Mouse (Mus musculus) thymus, postnatal 36 days (tissue): ENCODE results near the gene Nagpa.
"Not testable (repeated sequence)": the region's sequence is repeated elsewhere in the genome, so short reads cannot be mapped to it uniquely, and the experiment has no call there.

Experiments
- DNase-seq, 2 experiments: peaks; one replicate each; pipeline ENCODE4 v3.0.0; 2022; ENCODE audit warnings: mixed read lengths in 2 of 2

Nagpa gene

GRCm38 (mm10) chr16:5203668-5204433 is at the start of gene Nagpa:
Nagpa (minus strand) TSS chr16:5204012.
- peak; percentile 73 to 75 for DNase-seq

GRCm38 (mm10) chr16:5252260-5252659 is 48.4 kb upstream of the Nagpa start:
- DNase-seq, result no peak

- no peak for DNase-seq
Observed at GRCm38 (mm10) chr16:5250891-5251290, 47.1 kb upstream of the Nagpa start.

GRCm38 (mm10) chr16:5244411-5244810 is 40.6 kb upstream of the Nagpa start:
- peak; percentile 46 to 48 for DNase-seq

GRCm38 (mm10) chr16:5242882-5243281 is 39.1 kb upstream of the Nagpa start:
- no peak for DNase-seq

GRCm38 (mm10) chr16:5242355-5242754 is 38.5 kb upstream of the Nagpa start:
- no peak for DNase-seq

- peak; percentile 88 to 91 for DNase-seq
Observed at GRCm38 (mm10) chr16:5233418-5234313, 29.9 kb upstream of the Nagpa start, which contains the start of gene Alg1. Alg1 (plus strand) TSS chr16:5233621.

GRCm38 (mm10) chr16:5232982-5233381 is 29.2 kb upstream of the Nagpa start:
- no peak for DNase-seq

GRCm38 (mm10) chr16:5228103-5228502 is 24.3 kb upstream of the Nagpa start:
- not testable (repeated sequence) for DNase-seq

- DNase-seq, result not testable (repeated sequence)
Observed at GRCm38 (mm10) chr16:5227501-5227900, 23.7 kb upstream of the Nagpa start.

- not testable (repeated sequence) for DNase-seq
Observed at GRCm38 (mm10) chr16:5226534-5226933, 22.7 kb upstream of the Nagpa start.

- no peak for DNase-seq
Observed at GRCm38 (mm10) chr16:5222140-5222539, 18.3 kb upstream of the Nagpa start, which contains the start of gene AU021092. AU021092 (minus strand) TSS chr16:5222299.

GRCm38 (mm10) chr16:5221403-5221802 is 17.6 kb upstream of the Nagpa start:
- DNase-seq, result no peak

- DNase-seq, result no peak
Observed at GRCm38 (mm10) chr16:5217341-5218133, 13.7 kb upstream of the Nagpa start.

- no peak for DNase-seq
Observed at GRCm38 (mm10) chr16:5216686-5217085, 12.9 kb upstream of the Nagpa start.

GRCm38 (mm10) chr16:5214126-5214525 is 10.3 kb upstream of the Nagpa start:
- no peak for DNase-seq

- DNase-seq, result no peak
Observed at GRCm38 (mm10) chr16:5212150-5212549, 8.3 kb upstream of the Nagpa start.

GRCm38 (mm10) chr16:5210365-5210764 is 6.6 kb upstream of the Nagpa start:
- no peak for DNase-seq

- DNase-seq, result no peak
Observed at GRCm38 (mm10) chr16:5206051-5206450, 2.2 kb upstream of the Nagpa start.

GRCm38 (mm10) chr16:5205431-5205970 is 1.7 kb upstream of the Nagpa start:
- no peak for DNase-seq

GRCm38 (mm10) chr16:5203200-5203599 is 612 bp downstream of the Nagpa start:
- DNase-seq, result peak; percentile 40 to 46

GRCm38 (mm10) chr16:5202681-5203080 is 1.1 kb downstream of the Nagpa start:
- peak; percentile 21 to 33 for DNase-seq
